Mouse (Mus musculus) A20 (cell line): ENCODE measurements around the gene Sema3g.

Experiments
- DNase-seq: peaks from one replicate; pipeline ENCODE4 v3.0.0-alpha.2; 2011; ENCODE audit warnings: low read depth, low spot score

Gene Sema3g

DNA sequence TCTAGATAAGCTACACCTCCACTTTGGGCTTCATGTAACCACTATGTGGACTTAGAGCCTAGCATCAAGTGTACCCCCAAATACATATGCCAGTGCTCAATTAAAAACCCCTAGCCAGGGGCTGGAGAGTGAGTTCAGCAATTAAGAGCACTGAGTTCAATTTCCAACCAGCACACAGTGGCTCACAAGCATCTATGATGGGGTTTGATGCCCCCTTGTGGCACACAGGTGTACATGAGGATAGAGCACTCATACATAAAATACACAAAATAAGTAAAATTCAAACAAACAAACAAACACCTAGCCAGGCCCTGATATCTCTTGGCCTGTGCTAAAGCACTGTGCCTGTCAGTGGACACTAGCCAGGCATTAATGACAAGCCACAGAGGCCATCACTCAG lies 21.7 kb upstream of the Sema3g start:
- peak; percentile 54 for DNase-seq

- peak; percentile 76 for DNase-seq
Measured at GRCm38 (mm10) chr14:31197547-31198516, 19.8 kb upstream of the Sema3g start.

DNA sequence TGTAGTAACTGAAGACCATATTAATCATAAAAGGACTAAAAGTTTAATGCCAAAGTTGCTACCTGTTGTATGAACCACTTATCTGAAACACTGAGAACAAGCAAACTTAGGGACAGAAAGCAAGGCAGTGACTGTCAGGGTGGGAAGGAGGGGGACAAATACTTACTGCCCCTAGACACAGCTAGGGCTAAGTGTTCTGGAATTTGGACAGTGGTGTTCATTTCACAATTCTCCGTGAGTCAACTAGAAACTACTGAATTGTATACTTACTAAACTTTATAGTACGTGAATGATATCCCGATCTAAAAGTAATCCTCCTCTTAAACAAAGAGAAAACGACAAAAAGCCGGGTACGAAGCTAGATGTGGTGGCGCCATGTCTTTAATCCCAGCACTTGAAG lies 18.1 kb upstream of the Sema3g start:
- no peak for DNase-seq

DNA sequence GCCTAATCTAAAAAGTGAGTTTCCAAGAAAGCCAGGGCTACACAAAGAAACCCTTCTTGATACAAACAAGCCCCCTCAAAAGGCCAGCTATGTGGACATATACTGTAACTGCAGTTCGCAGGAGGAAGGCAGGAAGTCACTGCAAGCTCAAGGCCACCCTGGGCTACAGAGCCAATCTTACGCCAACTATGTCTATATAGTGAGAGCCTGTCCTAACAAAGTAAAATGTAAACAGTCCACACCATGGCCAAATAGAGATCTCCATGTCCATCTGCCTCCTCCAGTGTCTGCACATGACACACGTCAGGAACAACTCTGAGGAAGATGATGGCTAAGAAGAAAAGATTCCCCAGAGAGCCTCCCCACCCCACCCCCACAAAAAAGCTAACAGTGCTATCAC lies 17.6 kb upstream of the Sema3g start:
- no peak for DNase-seq

GRCm38 (mm10) chr14:31204844-31205243 lies 12.8 kb upstream of the Sema3g start:
- no peak for DNase-seq

GRCm38 (mm10) chr14:31205244-31205561 lies 12.5 kb upstream of the Sema3g start:
- DNase-seq = peak; percentile 10

DNA sequence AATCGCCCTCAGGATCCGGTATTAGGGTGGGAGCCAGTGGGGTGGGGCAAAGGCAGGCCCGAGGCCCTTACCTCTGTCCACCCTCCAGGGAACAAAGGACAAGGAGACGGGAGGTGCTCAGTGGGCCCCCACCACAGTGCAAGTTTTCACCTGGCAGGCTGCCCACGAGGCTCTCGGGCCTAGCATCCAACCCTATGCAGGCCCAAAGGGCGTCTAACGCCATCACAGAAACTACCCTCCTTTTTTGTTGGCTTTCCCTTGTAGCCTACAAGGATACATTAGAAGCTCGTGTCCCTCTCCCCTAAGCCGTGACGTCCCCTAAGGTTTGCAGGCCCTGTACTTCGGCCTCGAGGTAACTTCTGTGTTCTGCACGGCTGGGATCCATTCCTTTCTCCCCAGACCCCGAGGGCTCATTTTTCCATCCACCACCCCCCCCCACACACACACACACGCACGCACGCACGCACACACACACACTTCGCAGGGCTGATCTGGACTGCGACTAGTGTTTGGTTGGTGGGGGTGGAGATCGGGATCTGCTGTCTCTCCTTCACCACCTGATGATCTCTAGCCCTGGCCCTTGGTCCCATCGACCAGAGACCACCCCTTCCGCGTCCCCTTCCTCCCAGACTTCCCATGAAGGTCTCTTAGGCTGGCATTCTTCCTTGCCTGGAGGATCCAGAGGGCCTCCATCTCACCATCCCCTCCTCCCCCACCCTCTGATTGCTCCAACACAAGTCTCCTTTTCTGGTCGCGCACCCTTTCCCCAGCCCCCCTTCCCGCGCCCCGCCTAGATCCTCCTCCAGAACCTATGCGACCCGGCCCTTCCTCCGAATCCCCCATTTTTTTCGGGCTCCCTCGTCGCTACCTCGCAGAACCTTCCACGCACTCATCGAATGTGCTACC lies 11.8 kb upstream of the Sema3g start:
- peak; percentile 53 for DNase-seq

GRCm38 (mm10) chr14:31206472-31206981 lies 11.1 kb upstream of the Sema3g start:
- DNase-seq = peak; percentile 95

DNA sequence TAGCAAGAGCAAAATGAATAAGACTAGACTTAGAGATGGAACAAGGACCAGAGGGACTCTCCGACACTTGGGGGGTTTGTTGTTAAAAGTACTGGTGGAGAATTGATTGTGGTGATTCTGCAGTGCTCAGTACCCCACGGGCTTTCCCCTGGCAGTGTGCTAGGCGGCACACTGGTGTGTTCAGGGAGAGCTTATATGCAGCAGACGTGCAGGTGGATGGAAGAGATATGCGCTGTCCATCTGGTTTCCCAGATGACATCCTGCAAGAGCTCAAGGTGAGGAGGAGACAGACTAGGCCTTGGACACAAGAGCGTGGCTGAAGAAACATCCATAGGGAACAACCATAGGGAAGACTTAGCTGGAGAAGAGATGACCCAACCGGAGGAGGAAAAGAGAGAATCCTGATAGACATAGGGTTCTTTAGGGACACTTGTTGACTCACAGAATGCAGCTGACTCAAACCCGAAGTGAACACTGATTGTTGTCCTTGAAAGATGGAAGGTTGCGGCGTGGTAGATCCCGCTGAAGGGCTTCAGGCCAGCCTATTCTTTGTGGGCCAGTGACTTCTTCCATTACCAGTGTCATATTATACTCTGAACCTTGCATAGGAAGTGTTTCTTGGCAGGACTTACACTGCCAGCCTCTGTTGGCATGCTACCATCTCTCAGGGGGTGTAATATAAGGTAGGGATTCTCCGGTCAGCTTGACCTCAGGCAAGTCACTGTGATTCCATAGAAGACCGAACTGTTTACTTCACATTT lies 10.4 kb upstream of the Sema3g start:
- peak; percentile 9 for DNase-seq

- no peak for DNase-seq
Measured at GRCm38 (mm10) chr14:31208084-31208483, 9.6 kb upstream of the Sema3g start, which contains the start of gene Tnnc1. Tnnc1 (plus strand) TSS chr14:31208312.

GRCm38 (mm10) chr14:31209133-31209557 lies 8.5 kb upstream of the Sema3g start:
- no peak for DNase-seq

DNA sequence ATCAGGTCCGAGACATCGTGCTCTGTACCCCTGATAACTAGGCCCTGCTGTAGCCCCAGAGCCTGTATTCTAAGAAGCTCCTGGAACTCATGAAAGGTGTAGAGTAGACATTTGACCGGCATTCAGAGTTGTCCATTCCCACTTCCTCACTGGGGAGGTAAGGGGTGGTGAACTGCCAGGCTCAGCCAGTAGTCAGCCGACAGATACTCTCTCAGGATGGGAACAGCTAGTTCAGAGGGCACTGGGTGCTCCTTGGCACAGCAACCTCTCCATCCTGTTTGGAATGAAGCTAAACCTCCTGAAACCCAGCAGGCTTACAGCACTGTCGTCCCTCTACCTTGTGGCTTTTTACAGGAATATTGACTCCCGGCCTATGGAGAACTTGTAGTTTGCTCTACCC lies 5.8 kb upstream of the Sema3g start:
- no peak for DNase-seq

GRCm38 (mm10) chr14:31212499-31212898 lies 5.2 kb upstream of the Sema3g start:
- no peak for DNase-seq

GRCm38 (mm10) chr14:31213868-31214267 lies 3.8 kb upstream of the Sema3g start:
- DNase-seq = no peak

- no peak for DNase-seq
Measured at GRCm38 (mm10) chr14:31214684-31215083, 3.0 kb upstream of the Sema3g start.

- DNase-seq = peak; percentile 74
Measured at GRCm38 (mm10) chr14:31215157-31216002, 2.3 kb upstream of the Sema3g start.

- DNase-seq = no peak
Measured at GRCm38 (mm10) chr14:31216846-31217245, 814 bp upstream of the Sema3g start, which contains the start of gene Nisch. Nisch (minus strand) TSS chr14:31216946.

- DNase-seq = no peak
Measured at GRCm38 (mm10) chr14:31226978-31227377, 9.3 kb downstream of the Sema3g start.

DNA sequence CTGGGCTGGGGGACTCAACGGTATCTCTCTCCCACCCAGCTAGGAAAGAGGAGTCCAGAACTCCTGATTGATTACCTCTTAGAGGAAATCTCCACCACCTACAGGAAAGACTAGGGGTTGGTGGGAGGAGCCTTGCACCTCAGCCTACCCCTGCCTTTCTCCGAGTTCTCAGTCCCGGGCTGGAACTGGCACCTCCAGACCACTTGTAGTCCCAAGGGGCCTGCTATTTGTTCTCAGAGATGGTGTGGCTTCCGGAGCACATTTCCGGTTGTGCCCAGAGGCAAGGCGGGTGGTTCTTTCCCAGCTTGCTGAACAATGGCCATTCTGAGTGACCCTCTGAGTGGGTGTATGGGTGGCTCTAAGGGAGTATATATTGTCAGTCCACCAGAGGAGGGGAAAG lies 10.6 kb downstream of the Sema3g start:
- no peak for DNase-seq

DNA sequence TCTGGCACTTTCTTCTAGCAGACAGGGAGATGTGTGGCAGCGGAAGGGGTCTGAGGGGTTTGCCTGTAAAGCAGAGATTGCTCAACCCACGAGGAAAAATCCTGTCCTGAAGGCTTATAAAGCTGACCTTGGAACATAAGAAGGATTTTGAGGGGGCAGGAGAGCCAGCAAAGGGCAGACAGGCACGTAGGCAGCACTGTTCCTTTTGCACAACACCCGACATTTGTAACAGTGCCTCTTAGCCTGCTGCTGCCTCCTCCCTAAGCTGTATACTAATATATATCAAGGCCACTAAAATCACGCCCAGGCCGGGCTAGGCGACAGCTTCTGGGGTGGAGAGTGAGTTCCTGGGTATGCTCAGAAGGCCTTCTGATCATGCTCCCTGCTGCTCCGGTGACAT lies 12.8 kb downstream of the Sema3g start:
- no peak for DNase-seq
